Mouse (Mus musculus) 3134 (cell line): ENCODE data around the gene Nifk.

Experiments used
- DNase-seq: peaks from one replicate; pipeline ENCODE4 v3.0.0-alpha.2; 2011; ENCODE audit warnings: low spot score; ENCODE audit not compliant: insufficient read length; ENCODE audit errors: extremely low read depth

Gene Nifk

DNA sequence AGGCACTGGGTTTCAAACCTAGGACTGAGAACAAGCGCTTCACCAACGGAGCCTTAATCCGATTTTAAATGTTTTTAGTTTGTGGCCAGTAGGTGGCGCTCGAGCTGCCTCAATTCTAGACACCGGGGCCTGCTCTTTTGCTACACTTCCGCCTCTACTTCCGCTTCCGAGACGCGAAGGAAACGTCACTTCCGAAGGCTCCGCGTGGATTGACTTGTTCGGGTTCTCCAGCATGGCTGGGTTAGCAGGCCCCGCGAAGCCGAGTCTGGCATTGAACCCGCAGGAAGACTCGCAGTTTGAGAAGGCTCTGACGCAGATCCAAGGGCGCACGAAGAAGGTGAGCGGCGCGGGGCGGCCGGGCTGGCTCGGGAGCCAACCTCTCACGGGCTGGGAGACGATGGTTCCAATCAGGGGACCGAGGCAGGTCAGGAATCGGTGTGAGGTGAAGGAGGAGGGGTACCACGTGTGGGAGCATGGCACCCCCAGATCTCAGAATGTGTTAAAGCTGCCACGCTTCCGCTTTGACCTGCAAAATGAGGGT is at the start of gene Nifk:
Gene Nifk (plus strand): TSS at position 179 of the 541 bp plus-strand sequence.
- DNase-seq, result peak; percentile 85

DNA sequence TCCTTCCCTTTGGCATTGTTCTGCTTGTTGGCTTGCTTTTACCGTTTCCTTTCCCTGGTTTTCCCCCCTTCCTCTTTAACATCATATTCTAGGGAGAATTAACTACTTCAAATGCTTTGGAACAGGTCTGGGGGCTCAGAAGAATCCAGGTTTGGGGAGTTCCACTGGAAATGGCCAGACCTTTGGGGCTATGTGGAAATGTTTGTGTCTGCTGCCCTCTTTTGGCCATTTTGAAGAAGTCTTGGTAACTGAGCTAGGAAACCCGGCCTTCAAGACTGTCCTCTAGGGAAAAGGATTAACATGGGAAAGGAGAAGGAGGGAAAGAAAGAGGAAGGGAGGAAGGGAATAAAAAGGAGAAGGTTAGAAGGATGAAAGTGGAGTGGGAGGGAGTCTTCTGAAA is 46.5 kb upstream of the Nifk start:
- DNase-seq, result peak; percentile 14

DNA sequence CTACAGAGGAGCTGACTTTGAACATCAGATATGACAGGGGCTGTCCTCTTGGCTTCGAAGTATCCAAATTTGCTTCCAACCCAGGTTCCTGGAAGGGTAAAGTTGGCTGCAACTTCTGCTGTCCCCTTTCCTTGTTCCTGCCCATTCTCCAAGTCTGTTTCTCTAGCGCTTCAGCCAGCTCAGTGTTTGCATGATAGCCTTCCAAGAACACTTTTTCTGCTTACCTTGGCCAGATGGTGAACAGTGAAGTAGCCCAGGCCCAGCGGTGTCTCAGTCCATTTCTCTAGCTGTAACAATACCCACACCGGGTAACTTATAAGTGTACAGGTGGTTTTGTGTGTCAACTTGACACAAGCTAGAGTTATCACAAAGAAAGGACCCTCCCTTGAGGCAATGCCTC is 29.3 kb upstream of the Nifk start:
- no peak for DNase-seq

DNA sequence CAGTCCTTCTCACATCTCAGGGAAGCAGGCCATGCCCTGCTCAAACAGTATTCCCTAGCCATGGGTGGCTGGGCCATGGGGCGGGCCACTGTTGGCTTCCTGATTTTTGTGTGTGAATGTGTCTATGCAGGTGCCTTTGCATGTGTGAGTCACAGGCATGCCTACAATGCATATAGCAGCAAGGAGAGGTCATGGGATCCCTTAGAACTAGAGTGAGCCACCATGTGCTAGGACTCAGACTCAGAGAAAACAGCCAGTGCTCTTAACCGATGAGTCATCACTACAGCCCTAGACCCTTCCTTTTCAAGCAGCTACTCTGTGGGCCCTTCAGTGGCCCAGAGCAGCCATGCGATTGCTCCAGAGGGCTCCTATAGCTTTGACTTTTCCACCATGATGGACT is 27.4 kb upstream of the Nifk start:
- no peak for DNase-seq

DNA sequence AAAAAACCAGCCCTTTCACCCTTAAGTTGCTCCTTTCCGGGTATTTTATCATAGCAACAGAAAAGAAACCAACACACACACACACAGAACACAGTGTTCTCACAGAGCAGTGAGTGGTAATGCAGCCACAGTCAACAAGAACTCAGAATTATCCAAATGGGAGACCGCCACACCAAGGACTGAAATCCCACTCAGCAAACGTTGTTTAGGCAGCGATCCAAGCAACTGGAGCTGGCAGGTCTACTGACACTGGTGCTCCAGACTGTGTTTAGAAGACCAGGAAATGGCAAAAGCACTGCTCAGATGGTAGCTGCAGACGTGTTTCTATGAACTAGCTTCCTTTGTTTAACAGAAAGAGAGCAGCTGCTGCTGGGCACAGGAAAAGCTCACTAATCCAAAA is 26.8 kb upstream of the Nifk start:
- no peak for DNase-seq

DNA sequence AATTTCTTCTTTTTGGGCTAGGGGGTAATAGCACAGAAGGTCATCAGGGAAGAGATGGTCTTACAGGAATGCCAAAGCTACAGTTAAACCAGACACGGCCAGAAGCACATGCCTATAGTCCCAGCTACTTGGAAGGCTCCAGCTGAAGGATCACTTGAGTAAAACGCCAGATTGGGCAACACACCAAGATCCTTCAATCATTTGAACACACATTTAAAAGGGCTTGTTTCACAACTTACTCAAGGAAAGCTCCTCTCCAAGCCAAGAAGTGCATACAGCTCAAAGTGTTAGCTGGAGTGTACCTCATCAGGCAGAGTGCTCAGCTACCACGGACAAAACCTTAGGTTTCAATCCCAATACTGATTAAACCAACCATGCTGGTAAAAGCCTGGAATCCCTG is 25.0 kb upstream of the Nifk start:
- no peak for DNase-seq

DNA sequence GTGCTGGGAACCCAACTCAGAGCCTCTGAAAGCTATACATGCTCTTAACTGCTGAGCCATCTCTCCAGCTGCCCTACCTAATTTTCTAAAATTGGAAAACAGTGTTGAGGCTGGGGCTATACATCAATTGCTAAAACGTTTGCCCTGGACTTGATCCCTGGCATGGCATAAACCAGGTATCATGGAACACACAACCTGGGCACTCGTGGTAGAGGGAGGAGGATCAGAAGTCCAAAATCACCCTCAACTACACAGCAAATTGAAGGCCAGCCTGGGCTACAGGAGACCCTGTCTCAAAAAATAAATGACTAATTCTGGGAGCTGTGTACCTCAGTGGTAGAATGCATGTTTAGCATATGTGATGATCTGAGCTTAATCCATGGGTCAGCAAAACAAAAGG is 23.9 kb upstream of the Nifk start:
- DNase-seq, result no peak

DNA sequence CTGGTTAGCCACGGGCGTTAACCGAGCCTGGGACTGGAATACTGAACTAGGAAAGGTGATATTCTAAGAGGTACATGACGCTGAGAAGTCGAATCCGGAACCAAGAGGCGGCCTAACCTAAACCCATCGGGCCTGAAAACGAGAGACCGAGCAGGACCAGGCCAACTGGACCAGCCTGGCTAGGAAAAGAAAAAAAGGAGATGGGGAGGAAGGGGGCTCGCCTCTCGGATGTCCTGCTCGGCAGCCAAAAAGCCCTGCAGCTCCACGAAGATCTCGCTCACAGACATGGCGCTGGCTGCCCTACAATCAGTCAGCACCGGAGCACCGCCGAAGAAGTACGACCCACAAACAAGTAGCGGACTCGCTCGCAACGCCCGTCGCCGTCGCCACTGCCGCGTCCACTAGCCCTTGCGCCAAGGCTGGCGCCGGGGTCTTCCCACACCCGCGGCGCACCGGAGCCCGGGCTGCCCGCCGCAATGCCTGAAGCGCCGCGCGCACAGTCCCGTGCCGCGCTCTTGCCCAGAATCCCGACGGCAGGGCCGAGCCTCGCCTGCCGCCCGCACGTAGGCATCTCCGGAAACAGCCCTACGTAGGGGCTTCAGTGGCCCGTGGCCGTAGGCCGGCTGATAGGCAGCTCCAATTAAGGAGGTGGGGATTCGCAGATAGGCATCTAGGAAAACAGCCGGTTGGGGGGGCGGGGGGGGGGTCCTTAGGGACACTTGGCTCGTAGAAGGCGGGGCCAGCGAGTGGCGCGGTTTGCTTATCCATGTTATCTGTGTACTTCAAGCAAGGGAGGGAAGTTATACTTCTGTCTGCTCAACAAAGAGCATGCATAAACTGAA is 10.6 kb upstream of the Nifk start:
- peak; percentile 95 for DNase-seq

DNA sequence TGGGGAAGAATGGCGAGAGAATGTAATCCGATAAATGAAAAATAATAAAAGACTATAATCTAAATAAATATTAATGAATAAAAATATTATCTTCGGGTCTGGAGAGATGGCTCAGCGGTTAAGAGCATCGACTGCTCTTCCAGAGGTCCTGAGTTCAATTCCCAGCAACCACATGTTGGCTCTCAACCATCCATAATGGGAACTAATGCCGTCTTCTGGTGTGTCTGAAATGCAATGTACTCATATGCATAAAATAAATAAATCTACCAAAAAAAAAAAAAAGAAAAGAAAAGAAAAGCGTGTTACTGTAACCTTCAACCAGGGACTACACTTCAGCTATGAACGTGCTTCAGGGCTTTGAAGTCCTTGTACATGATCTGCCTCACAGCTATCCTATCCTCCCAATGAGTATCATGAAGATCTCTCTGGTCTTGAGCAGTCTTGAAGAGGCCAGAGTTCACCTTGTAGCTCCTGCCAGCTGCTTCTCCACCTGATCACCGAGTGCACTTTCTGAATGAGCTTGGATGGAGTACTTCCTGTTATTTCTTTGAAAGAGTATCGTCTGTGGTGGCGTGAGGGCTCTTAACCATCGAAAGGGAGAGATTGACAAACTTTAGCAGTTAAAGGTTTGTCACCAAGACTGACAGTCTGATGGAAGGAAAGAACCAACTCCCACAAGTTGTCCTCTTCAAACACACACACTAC is 9.9 kb upstream of the Nifk start, which contains the start of gene Tsn:
Gene Tsn (minus strand): TSS at position 118 of the 705 bp plus-strand sequence.
- no peak for DNase-seq

DNA sequence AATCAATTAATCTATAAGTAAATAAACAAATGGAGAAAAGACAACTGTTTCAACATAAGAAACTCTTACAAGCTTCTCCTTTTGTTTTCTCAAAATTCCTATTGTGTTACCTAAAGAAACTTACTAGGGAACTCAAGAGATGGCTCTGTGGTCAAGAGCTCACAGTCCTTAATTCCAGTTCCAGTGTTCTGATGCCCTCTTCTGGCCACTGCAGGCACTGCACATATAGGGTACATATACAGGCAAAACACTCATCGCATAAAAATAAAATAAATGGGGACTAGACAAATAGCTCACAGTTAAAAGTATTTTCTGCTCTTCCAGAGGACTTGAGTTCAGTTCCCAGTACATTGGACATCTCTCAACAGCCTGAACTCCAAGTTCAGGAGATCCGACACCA is 943 bp upstream of the Nifk start:
- DNase-seq, result peak; percentile 25

DNA sequence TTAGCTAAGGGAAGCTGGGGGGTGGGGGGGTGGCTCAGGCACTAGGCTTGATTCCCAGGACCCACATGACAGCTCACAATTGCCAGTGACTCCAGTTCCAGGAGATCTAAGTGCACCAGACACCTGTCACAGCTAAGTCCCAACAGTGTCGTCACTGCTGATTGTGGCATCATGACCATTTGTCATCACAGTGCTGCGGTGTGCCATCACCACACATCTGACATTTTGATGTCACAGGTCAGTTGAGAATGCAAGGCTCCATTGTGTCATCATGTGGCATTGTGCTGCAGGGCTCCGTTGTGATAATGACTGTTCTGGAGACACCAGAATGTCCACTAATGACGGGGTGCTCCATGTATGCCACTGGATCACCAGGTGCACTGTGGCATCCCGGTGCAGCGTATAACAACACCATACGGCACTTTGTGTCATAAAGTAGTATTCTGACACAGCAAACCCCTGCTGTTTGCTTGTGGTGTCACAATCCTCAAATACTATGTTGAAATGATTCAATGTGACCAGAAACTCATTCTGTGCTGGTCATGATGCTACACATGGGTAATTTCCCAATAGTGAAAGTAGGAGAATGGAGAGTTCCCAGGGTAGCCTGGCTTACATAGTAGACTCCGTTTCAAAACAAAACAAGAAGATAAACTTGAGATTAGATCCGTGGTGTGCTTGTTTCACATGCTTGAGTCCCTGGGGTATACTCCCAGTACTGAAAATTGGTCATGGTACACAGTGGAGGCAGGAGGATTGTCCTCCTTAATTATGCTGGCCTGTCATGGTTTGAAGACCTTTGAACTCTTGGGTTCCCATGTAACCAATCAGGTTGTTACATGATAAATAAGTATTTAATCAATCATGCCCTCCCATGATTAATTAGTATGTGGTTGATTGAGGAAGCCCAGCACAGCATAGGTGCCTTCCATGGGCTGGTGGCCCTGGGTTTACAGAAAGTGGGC is 13.4 kb downstream of the Nifk start:
- no peak for DNase-seq

DNA sequence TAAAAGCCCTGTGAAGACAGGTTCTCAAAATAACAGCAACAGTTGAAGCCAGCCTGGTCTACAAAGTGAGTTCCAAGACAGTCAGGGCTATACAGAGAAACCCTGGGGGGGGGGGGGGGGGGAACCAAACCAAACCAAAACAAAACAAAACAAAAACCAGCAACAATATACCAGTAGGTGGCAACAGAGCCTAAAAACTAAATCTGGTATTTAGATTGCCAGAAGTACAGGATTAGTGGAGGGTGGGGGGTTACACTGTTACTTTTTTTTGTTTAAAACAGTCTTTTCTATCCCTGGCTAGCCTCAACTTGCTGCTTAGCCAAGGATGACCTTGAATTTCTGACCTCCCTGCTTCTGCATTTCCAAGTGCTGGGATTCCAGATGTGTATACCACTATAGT is 14.2 kb downstream of the Nifk start:
- no peak for DNase-seq

DNA sequence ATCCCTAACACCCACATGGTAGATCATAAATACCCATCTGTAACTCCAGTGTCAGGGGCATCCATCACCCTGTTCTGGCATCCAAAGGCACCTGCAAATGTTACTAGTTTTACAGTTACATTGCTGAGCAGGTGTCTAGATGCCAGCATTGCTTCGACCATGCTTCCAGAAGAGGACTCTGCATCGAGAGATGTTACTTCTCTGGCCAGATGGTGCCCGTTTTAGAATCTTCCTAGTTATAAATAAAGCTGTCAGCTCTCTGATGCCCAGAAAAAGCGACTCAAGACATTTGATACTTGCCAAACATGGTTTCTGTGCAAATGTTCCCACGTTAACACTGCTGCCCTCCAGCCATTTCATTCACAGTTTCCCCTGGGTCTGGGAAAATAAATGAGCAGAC is 16.3 kb downstream of the Nifk start:
- no peak for DNase-seq

DNA sequence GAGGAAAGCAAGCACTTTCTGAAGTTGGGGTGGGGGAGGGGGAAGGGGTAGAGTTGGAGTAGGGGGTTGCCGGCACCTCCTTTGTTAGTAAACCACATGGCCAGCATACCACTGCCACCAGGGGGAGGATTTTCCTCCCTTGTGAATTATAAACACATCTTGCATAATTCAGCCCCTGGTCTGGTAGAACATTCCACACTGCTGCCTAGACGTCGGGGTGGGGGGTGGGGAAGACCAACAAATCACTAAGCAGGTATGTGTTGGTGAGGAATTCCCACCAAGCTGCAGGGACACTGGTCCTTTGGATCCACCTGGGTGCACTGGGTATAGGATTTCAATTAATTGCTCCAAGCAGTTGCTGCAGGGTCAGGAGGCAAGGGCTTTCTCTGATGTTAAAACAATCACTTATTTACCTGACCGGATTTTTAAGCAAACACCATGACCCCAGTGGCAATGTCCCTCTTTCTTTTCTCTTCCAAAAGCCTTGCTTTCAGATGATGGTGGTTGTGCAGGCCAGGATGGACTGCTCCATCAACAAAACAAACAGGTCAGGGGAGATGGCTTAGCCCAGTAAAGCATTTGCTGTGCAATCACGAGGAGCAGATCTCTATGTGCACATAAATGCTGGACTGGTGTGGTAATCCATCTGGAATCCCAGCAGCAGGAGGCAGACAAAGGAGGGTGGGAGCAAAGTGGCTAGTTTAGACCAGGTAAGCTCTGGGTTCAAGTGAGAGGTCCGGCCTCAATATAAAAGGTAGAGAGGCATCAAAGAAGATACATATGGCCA is 22.2 kb downstream of the Nifk start:
- DNase-seq, result no peak

DNA sequence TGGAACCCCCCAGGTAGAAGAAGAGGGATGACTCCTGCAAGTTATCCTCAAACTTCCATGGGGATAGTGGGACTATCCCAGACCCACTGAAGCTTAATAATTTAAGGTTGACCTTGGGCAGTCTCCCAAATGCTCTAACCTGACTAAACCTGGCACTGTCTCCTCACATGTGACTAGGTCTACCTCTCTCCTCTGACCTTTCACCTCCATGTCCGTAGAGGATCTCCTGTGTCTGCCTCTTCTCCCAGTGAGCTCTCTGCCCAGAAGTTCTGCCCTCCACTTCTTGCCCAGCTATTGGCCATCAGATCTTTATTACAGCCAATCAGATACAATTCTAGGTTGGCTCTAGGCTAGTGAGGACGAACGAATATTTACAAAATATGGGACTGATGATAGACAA is 28.3 kb downstream of the Nifk start:
- no peak for DNase-seq

DNA sequence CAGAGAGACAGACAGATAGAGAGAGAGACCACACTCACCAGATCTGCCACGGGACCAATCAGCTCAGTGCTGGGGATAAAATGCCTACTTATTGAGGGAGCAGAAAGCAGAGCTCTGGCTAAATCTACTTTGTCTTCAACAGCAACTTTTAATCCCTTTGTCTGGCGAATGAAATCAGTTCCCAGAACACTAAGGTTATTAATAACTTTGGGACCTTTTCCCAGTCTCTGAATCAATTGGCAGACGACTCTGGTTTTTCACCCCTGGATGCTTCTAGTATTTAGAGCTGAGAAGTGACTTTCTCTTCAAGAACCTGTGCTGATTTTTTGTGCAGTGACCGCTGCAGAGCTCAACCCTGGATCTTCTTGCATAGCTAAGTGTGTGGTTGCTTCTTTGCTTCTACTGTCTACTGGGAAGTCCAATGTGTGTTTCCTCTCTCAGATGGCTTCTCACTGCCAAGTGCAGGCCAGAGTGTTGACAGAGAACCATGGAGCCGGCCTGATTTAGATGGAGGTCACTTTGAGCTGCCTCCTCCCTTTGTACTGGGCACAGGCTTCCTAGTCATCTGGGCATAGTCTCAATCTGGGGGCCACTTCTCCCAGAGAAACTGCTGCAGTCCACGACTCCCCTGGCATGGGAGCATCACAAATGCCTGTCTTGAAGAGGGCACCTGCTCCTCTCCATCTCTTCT is 37.6 kb downstream of the Nifk start:
- no peak for DNase-seq

DNA sequence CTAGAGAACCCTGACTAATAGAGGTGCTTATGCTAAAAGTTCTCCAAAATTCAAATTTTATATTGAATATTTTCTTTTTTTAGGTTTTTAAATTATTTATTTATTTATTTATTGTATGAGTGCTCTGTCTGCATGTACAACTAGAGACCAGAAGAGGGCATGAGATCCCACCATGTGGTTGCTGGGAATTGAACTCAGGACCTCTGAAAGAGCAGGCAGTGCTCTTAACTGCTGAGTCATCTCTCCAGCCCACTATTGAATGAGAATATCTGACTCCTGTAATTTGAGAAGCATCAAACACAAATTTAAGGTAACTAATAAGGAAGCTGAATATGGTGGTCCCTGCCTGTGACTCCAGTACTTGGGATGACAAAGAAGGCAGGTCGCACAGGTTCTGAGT is 46.3 kb downstream of the Nifk start:
- DNase-seq, result peak; percentile 56

DNA sequence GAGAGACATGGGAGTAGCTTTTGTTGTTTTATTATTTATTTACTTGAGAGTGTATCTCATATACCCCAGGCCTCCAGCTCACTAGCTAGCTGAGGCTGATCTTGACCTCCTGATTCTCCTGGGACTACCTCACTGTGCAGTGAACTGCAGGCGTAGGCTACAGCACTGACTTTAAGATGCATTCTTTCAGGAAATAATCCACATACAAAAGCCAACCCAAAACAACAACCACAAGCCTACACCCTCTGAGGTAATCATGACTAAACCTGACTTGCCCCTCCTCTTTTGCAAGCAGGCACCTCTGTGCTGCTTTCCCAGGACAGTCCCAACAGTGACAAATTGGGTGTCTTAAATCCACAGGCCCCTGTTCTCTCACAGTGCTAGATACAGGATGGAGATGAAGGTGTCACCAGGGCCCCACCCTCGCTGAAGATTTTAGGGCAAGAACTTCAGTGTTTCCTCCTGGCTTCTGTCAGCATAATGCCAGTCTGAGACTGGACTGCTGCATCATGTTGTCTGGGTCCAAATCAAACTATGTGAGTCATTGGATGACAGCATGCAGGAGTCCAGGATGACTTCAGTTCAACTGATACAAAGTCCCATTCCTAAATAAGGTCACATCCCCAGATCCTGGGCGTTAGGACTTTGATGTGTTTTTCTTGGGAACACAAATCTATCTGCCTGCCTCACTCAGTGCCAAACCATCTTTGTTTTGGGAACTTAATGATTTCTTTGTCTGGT is 47.3 kb downstream of the Nifk start:
- peak; percentile 74 for DNase-seq

DNA sequence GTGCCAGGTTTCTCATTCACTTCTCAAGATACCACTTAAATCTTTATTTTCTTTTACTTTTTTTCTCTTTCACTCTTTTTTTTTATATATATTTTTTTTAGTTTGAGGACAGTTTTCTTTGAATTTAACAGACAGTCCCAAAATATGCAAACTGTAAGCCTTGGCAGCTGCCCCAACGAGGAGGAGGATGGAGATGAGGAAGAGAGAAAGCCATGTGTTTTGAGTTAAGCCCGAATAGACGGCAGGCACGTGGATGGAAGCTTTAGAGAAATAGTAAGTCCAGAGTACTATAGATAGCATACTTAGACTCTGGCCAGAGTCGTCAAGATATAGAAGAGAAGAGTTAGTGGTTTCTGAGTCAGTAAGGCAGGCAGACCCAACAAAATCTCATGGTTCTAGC is 56.1 kb downstream of the Nifk start:
- no peak for DNase-seq
